In genomic region chr16:90141556-90141955, GRCm38 (mm10) we compare ENCODE assay signal across 8 mouse cellular contexts. TPM values are rescaled to one million over a fixed set of nuclear protein-coding genes. Genes with fewer than 3 reads are reported as not detected.
A peak's percentile ranks its signal among the peaks of the same experiment; 100 is the strongest.
DNase-seq lines count a peak whose midpoint lies in the region; ATAC-seq lines count a peak whose summit lies in the region.

No protein-coding gene starts in this region.

- peak overlapping the region; percentile 95; the same call in 1 of the 2 replicates for H3K4me2 ChIP-seq in kidney, embryonic 14.5 days (replicated peaks; ENCODE audit: low read depth, low read length)
- H3K4me2 ChIP-seq in kidney, embryonic 16.5 days (replicated peaks; ENCODE audit: low read depth, low read length): no peak overlapping the region; the same call in 1 of the 2 replicates
- peak overlapping the region; percentile 100 for H3K4me2 ChIP-seq in intestine, embryonic 15.5 days (replicated peaks)
- H3K4me2 ChIP-seq in midbrain, embryonic 16.5 days (ENCODE audit: low read length): peak overlapping the region; percentile 88

- no peak overlapping the region for H3K9ac ChIP-seq in kidney, embryonic 14.5 days (ENCODE audit: low read depth, low read length)
- H3K9ac ChIP-seq in kidney, embryonic 16.5 days (replicated peaks; ENCODE audit: low read length): no peak overlapping the region
- H3K9ac ChIP-seq in intestine, embryonic 15.5 days: no peak overlapping the region
- peak overlapping the region; percentile 73 for H3K9ac ChIP-seq in midbrain, embryonic 16.5 days (ENCODE audit: low read depth, low read length)

- no peak for DNase-seq in forebrain, embryonic 10.5 days (ENCODE audit: extremely low spot score, low spot score)
- DNase-seq in frontal cortex, postnatal 14 days (ENCODE audit: low spot score in 2 of 2): no peak
- no peak for DNase-seq in left cerebral cortex, adult 8-10 months (ENCODE audit: low spot score in 2 of 2)
- no peak for DNase-seq in cerebellum, adult 8-10 months

- no peak for ATAC-seq in kidney, embryonic 14.5 days (ENCODE audit: low FRiP score, low TSS enrichment)
- ATAC-seq in kidney, embryonic 16.5 days (ENCODE audit: low FRiP score, low TSS enrichment): no peak
- no peak for ATAC-seq in intestine, embryonic 15.5 days
- ATAC-seq in midbrain, embryonic 16.5 days: no peak

- H3K27ac ChIP-seq in kidney, embryonic 14.5 days (ENCODE audit: low read depth, low read length): no peak overlapping the region
- no peak overlapping the region for H3K27ac ChIP-seq in kidney, embryonic 16.5 days (ENCODE audit: low read length)
- H3K27ac ChIP-seq in forebrain, embryonic 10.5 days: peak overlapping the region; percentile 60; the same call in 1 of the 2 replicates
- H3K27ac ChIP-seq in intestine, embryonic 15.5 days: no peak overlapping the region
- no peak overlapping the region for H3K27ac ChIP-seq in midbrain, embryonic 16.5 days (ENCODE audit: low read length)

- no peaks in the 10 kb centered on the region for H3K36me3 ChIP-seq in kidney, embryonic 14.5 days (ENCODE audit: control insufficient read depth, insufficient read depth, low read length)
- no peaks in the 10 kb centered on the region for H3K36me3 ChIP-seq in kidney, embryonic 16.5 days (ENCODE audit: insufficient read depth, low read length)
- peaks cover 20% of the 10 kb centered on the region for H3K36me3 ChIP-seq in forebrain, embryonic 10.5 days (replicated peaks)
- H3K36me3 ChIP-seq in intestine, embryonic 15.5 days: no peaks in the 10 kb centered on the region; the same call in 1 of the 2 replicates
- no peaks in the 10 kb centered on the region for H3K36me3 ChIP-seq in midbrain, embryonic 16.5 days (ENCODE audit: control insufficient read depth, insufficient read depth, low read length)

- H3K27me3 ChIP-seq in kidney, embryonic 14.5 days (ENCODE audit: control insufficient read depth, insufficient read depth, low read length): no peaks in the 10 kb centered on the region
- no peaks in the 10 kb centered on the region for H3K27me3 ChIP-seq in kidney, embryonic 16.5 days (ENCODE audit: insufficient read depth, low read length)
- H3K27me3 ChIP-seq in forebrain, embryonic 10.5 days (ENCODE audit: poor library complexity, severe bottlenecking): peaks cover 37% of the 10 kb centered on the region
- H3K27me3 ChIP-seq in intestine, embryonic 15.5 days (replicated peaks): no peaks in the 10 kb centered on the region
- no peaks in the 10 kb centered on the region for H3K27me3 ChIP-seq in midbrain, embryonic 16.5 days (ENCODE audit: control insufficient read depth, insufficient read depth, low read depth, low read length)

- H3K4me1 ChIP-seq in kidney, embryonic 14.5 days (ENCODE audit: control insufficient read depth, insufficient read depth, low read length): peaks cover 19% of the 10 kb centered on the region
- peaks cover 30% of the 10 kb centered on the region for H3K4me1 ChIP-seq in kidney, embryonic 16.5 days (ENCODE audit: insufficient read depth, low read length)
- H3K4me1 ChIP-seq in forebrain, embryonic 10.5 days: peaks cover 55% of the 10 kb centered on the region
- peaks cover 16% of the 10 kb centered on the region; the same call in 1 of the 2 replicates for H3K4me1 ChIP-seq in intestine, embryonic 15.5 days (replicated peaks)
- peaks cover 31% of the 10 kb centered on the region for H3K4me1 ChIP-seq in midbrain, embryonic 16.5 days (ENCODE audit: control insufficient read depth, insufficient read depth, low read length)

- 38% methylated on average over 9 of the region's 9 CpGs for WGBS in kidney, embryonic 14.5 days
- 49% methylated on average over 9 of the region's 9 CpGs for WGBS in kidney, embryonic 16.5 days
- WGBS in forebrain, embryonic 10.5 days: 23% methylated on average over 9 of the region's 9 CpGs
- 56% methylated on average over 9 of the region's 9 CpGs for WGBS in intestine, embryonic 15.5 days
- 23% methylated on average over 9 of the region's 9 CpGs for WGBS in midbrain, embryonic 16.5 days

- no peaks in the 10 kb centered on the region for H3K9me3 ChIP-seq in kidney, embryonic 14.5 days (ENCODE audit: control insufficient read depth, low read length)
- H3K9me3 ChIP-seq in kidney, embryonic 16.5 days (ENCODE audit: low read length): no peaks in the 10 kb centered on the region
- H3K9me3 ChIP-seq in forebrain, embryonic 10.5 days: peaks cover 14% of the 10 kb centered on the region
- no peaks in the 10 kb centered on the region for H3K9me3 ChIP-seq in intestine, embryonic 15.5 days
- H3K9me3 ChIP-seq in midbrain, embryonic 16.5 days (replicated peaks; ENCODE audit: control insufficient read depth, low read length, poor library complexity, severe bottlenecking): no peaks in the 10 kb centered on the region

- H3K4me3 ChIP-seq in kidney, embryonic 14.5 days (ENCODE audit: low read length): peak overlapping the region; percentile 69; the same call in 1 of the 2 replicates
- H3K4me3 ChIP-seq in kidney, embryonic 16.5 days (ENCODE audit: low read length): no peak overlapping the region
- H3K4me3 ChIP-seq in forebrain, embryonic 10.5 days: peak overlapping the region; percentile 79
- H3K4me3 ChIP-seq in intestine, embryonic 15.5 days (replicated peaks): no peak overlapping the region
- H3K4me3 ChIP-seq in midbrain, embryonic 16.5 days (ENCODE audit: low read depth, low read length): peak overlapping the region; percentile 71

RNA-seq across cellular contexts. Expression of gene Tiam1, which starts 2.0 kb away (rescaled TPM):
- polyA plus RNA-seq in kidney, embryonic 14.5 days (2014; fragmentation: Nextera tagmentation; extraction: Ambion mirVana): 24.5 and 28.4 TPM in 2 replicates
- 11.5 and 16.1 TPM in 2 replicates for polyA plus RNA-seq in kidney, embryonic 16.5 days (2015; fragmentation: Nextera tagmentation; extraction: Ambion mirVana)
- 18.4 and 21.4 TPM in 2 replicates for polyA plus RNA-seq in forebrain, embryonic 10.5 days (2016; fragmentation: Nextera tagmentation; extraction: Ambion mirVana)
- 12.3 and 12.4 TPM in 2 replicates for polyA plus RNA-seq in intestine, embryonic 15.5 days (2015; fragmentation: Nextera tagmentation; extraction: Ambion mirVana)
- 23.5 and 30.5 TPM in 2 replicates for polyA plus RNA-seq in midbrain, embryonic 16.5 days (2015; fragmentation: Nextera tagmentation; extraction: Ambion mirVana)
- total RNA-seq in left cerebral cortex, adult 8-10 months (2022): 100 to 1,000 TPM in 3 of 4 experiments, 10 to 100 TPM in 1; 96.3 to 147 (median 119) TPM

Comparison
In these comparisons a context has a peak if more than half of its experiments do, and no peak if none do; other contexts are left out.
1. H3K4me3 ChIP-seq: peak in kidney, embryonic 14.5 days (single experiment), forebrain, embryonic 10.5 days (single experiment) and midbrain, embryonic 16.5 days (single experiment); none in kidney, embryonic 16.5 days (single experiment) and intestine, embryonic 15.5 days (single experiment).